Mouse (Mus musculus) brown adipose tissue, adult 24 weeks (tissue): ENCODE data around the gene Styxl1. TPM values are rescaled to one million over a fixed set of nuclear protein-coding genes. Genes with fewer than 3 reads are reported as not detected.
A peak's percentile ranks its signal among the peaks of the same experiment; 100 is the strongest.

Source experiments
- H3K27ac ChIP-seq: fragments of 200-500 bp; replicated peaks from 2 replicates; pipeline ENCODE4 v1.5.1; 2012; ENCODE audit warnings: low read depth, mild to moderate bottlenecking, low read length
- H3K4me1 ChIP-seq: fragments of 200-500 bp; 2 replicates; pipeline ENCODE4 v1.6.1; 2012; ENCODE audit warnings: low read length, mixed read lengths; ENCODE audit not compliant: control insufficient read depth, insufficient read depth, insufficient read length
- H3K4me3 ChIP-seq: fragments of 200-500 bp; 2 replicates; pipeline ENCODE4 v1.5.1; 2012; ENCODE audit warnings: low read depth, mild to moderate bottlenecking, low read length, moderate library complexity; ENCODE audit not compliant: insufficient read depth
- polyA plus RNA-seq: library from polyadenylated mRNA; stranded (reverse); fragments of >200 nt; gene quantifications from 2 replicates; pipeline ENCODE4 v1.2.4, GENCODE M21; 2012; ENCODE audit not compliant: missing spikeins, insufficient read depth, insufficient read length

Styxl1 gene
- polyA plus RNA-seq, 1 experiment = not detected

DNA sequence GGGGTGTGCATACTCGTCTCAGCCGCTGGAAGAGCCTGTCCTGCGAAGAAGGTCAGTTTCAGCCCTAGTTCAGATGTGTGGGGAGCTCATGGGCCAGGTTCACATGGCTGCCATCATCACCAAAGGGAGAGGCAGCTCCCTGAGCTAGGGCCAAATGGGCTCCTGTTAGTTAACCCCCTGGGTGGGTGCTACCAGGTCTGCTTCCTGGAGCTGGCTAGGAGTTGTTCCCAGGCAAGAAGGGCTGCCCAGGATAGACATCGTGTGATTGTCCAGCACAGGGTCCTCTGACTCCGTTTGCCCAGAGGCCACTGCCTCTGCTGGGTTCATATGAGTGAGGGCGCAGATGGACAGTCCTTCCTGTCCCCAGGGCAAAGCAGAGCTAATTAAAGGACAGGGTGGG, 52.2 kb downstream of the Styxl1 start:
- H3K27ac ChIP-seq = peak overlapping the region; percentile 62
- peak overlapping the region; percentile 43 for H3K4me3 ChIP-seq
- H3K4me1 ChIP-seq = peaks cover 31% of the 10 kb centered on the region

GRCm38 (mm10) chr5:135725391-135725841, 52.8 kb downstream of the Styxl1 start:
- peak overlapping the region; percentile 62 for H3K27ac ChIP-seq

DNA sequence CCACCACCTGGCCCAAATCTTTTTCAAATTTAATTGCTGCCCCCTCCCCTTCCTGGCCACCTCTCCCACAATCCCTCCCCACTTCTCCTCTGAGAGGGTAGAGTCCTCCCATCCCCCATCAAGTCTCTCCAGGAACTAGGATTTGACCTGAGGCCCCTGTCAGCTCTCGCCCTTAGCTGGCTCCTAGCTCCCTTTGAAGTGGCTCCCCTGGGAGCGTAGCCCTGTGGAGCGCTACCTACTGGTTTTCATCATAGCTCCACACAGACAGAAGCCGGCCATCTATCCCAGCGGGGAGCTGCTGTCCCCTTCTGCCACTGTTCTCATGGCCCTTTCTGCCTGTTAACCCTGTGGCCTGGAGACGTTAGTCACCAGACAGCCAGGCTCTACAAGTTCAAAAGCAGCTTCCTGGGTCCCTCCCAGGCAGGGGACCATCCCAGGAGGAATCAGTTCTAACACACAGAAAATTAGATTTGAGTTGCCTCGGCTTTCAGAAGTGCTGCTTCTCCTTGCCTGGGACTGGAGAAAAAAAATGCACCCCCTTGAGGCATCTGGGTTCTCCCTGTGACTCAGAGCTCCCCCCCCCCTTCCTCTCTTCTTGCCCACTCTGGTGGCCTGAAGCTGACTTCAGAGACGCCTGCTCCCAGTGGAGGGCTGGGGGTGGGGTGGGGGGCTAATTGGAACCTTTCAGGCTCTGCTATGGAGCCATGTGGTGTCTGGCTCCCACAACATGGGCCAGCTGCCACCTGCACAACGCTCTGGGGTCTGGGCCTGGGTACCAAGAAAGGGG, 53.5 kb downstream of the Styxl1 start:
- H3K4me3 ChIP-seq = no peak overlapping the region
- peak overlapping the region; percentile 54 for H3K27ac ChIP-seq
- peaks cover 37% of the 10 kb centered on the region for H3K4me1 ChIP-seq

More at GRCm38 (mm10) chr5:135725391-135725841, 52.8 kb downstream of the Styxl1 start:
- peaks cover 34% of the 10 kb centered on the region for H3K4me1 ChIP-seq
- peak overlapping the region; percentile 43 for H3K4me3 ChIP-seq

DNA sequence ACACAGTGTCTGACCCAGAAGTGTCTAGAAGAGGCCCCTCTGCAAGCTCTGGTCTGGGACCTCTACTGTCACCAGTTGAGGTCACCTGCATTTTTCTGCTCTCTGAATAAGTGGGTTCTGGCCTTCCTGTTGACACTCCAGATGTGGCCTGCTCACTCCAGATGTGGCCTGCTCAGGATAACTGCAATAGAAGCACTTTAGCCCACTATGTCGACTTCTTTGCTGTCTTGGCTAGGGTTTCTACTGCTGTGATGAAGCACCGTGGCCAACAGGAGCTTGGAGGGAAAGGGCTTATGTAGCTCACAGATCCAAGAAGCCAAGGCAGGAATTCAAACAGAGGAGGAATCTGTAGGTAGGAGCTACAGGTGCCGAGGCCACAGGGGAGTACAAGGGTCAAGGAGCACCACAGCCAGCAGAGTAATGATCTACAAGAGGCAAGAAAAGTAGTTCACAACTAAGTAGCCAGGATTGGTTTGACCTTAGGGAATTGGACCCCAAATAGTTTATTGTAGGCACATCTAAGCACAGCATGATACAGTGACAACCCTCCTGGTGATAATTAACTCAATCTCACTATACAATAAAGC, 54.9 kb downstream of the Styxl1 start:
- H3K4me3 ChIP-seq = no peak overlapping the region
- H3K4me1 ChIP-seq = peaks cover 37% of the 10 kb centered on the region
- H3K27ac ChIP-seq = peak overlapping the region; percentile 47

DNA sequence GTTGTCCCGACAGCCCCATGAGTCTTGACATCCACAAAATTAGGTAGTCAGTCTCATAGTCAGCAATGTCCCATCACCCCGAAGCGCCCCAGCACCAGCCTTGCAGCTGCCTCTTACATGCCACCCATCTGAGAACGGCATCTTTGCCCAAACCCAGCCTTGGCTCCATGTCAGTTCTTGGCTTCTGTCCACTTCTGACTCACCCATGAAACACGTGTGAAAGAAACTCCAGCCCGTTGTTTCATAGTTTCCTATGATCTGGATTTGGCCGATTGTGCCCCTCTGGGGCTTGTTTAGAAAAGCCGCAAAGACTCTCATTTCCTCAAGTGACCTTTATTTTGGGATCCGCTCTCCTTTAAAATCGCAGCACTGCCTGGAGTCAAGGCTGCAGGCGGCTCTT, 56.1 kb downstream of the Styxl1 start:
- Histone ChIP-seq H3K27ac (peak overlapping the region; percentile 58), H3K4me1 (peaks cover 37% of the 10 kb centered on the region), H3K4me3 (no peak overlapping the region)

DNA sequence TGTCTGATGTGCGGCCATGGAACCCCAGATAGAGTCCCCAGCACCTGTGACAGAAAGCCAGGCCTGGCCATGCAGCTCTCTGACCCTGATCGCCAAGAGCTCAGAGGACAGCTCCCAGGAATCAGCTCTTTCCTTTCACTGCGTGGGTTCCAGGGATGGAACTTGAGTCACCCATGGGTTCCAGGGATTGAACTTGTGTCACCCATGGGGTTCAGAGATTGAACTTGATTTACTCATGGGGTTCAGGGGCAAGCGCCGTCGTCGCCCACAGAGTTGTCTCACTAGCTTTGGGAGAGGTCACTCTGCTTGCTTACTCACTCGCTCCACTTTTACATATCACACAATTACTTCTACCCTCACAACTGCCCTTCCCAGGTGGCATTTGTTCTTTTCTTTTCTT, 57.1 kb downstream of the Styxl1 start:
- H3K27ac ChIP-seq = peak overlapping the region; percentile 39
- H3K4me3 ChIP-seq = no peak overlapping the region
- H3K4me1 ChIP-seq = peaks cover 32% of the 10 kb centered on the region

- Histone ChIP-seq H3K27ac (peak overlapping the region; percentile 64), H3K4me1 (peaks cover 26% of the 10 kb centered on the region), H3K4me3 (no peak overlapping the region)
Measured at GRCm38 (mm10) chr5:135720121-135720520, 58.1 kb downstream of the Styxl1 start.

- Histone ChIP-seq H3K27ac (peak overlapping the region; percentile 64), H3K4me3 (no peak overlapping the region)
Measured at GRCm38 (mm10) chr5:135719586-135720120, 58.5 kb downstream of the Styxl1 start.

DNA sequence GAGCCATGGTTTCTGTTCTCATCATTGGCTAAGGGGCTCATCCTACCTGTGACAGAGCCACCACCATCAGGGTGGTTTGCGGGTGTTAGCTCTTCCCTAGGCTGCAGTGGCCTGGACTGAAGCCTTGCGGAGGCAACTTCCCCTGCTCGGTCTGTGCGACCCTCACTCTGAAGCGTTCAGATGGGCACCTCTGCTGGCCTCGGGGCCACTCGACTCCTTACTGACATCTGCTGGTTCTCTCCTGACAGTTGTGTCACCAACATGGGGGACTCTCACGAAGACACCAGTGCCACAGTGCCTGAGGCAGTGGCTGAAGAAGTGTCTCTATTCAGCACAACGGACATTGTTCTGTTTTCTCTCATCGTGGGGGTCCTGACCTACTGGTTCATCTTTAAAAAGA, 62.6 kb downstream of the Styxl1 start:
- H3K4me3 ChIP-seq = no peak overlapping the region
- H3K27ac ChIP-seq = no peak overlapping the region

More at GRCm38 (mm10) chr5:135719586-135720120, 58.5 kb downstream of the Styxl1 start:
- peaks cover 25% of the 10 kb centered on the region for H3K4me1 ChIP-seq

GRCm38 (mm10) chr5:135713441-135714218, 64.6 kb downstream of the Styxl1 start:
- no peak overlapping the region for H3K4me3 ChIP-seq
- H3K4me1 ChIP-seq = peaks cover 34% of the 10 kb centered on the region
- H3K27ac ChIP-seq = peak overlapping the region; percentile 76

More for the DNA sequence above, 62.6 kb downstream of the Styxl1 start:
- H3K4me1 ChIP-seq = peaks cover 30% of the 10 kb centered on the region

- Histone ChIP-seq H3K4me3 (no peak overlapping the region), H3K4me1 (peaks cover 39% of the 10 kb centered on the region), H3K27ac (peak overlapping the region; percentile 76; the same call in 1 of the 2 replicates)
Measured at GRCm38 (mm10) chr5:135712803-135713202, 65.4 kb downstream of the Styxl1 start.

- no peak overlapping the region for H3K4me3 ChIP-seq
- H3K4me1 ChIP-seq = peaks cover 49% of the 10 kb centered on the region
- peak overlapping the region; percentile 76 for H3K27ac ChIP-seq
Measured at GRCm38 (mm10) chr5:135711582-135712355, 66.4 kb downstream of the Styxl1 start.

GRCm38 (mm10) chr5:135710599-135711214, 67.5 kb downstream of the Styxl1 start:
- no peak overlapping the region for H3K4me3 ChIP-seq
- H3K27ac ChIP-seq = peak overlapping the region; percentile 86
- H3K4me1 ChIP-seq = peaks cover 49% of the 10 kb centered on the region

GRCm38 (mm10) chr5:135709716-135710115, 68.5 kb downstream of the Styxl1 start:
- Histone ChIP-seq H3K4me3 (no peak overlapping the region), H3K27ac (peak overlapping the region; percentile 43), H3K4me1 (peaks cover 47% of the 10 kb centered on the region)
